Mouse (Mus musculus) CD4-positive, CD25-positive, alpha-beta regulatory T cell, adult 4 months (primary cell): ENCODE data around the gene Tgfbr3. TPM values are rescaled to one million over a fixed set of nuclear protein-coding genes. Genes with fewer than 3 reads are reported as not detected.

Experiments used
- ATAC-seq: one replicate; pipeline ENCODE4 v1.8.0; 2017
- polyA plus RNA-seq, 2 experiments: library from polyadenylated mRNA; unstranded; fragments of 100-300 nt; shearing (Covaris generic); gene quantifications; one replicate each; pipeline ENCODE4 v1.2.1; 2017

Tgfbr3 gene
- polyA plus RNA-seq, 2 experiments from 2014 or later: 4.4 to 7.8 TPM

- ATAC-seq: no peak
Observed at GRCm38 (mm10) chr5:107074350-107074749, 215.1 kb downstream of the Tgfbr3 start.

- no peak for ATAC-seq
Observed at GRCm38 (mm10) chr5:107073536-107073935, 215.9 kb downstream of the Tgfbr3 start.

- no peak for ATAC-seq
Observed at GRCm38 (mm10) chr5:107068146-107068545, 221.3 kb downstream of the Tgfbr3 start.

- ATAC-seq: no peak
Observed at GRCm38 (mm10) chr5:107067531-107067930, 221.9 kb downstream of the Tgfbr3 start.

- no peak for ATAC-seq
Observed at GRCm38 (mm10) chr5:107064922-107065321, 224.5 kb downstream of the Tgfbr3 start.

- ATAC-seq: no peak
Observed at GRCm38 (mm10) chr5:107062229-107062852, 227.1 kb downstream of the Tgfbr3 start.

- ATAC-seq: no peak
Observed at GRCm38 (mm10) chr5:107059514-107059913, 229.9 kb downstream of the Tgfbr3 start.

GRCm38 (mm10) chr5:107058642-107059041 lies 230.8 kb downstream of the Tgfbr3 start:
- no peak for ATAC-seq

Other genes starting within 250 kb of the Tgfbr3 start
- gene Brdt, start 41.5 kb upstream of the Tgfbr3 start, polyA plus RNA-seq: 1 to 10 TPM in 1 of 2 experiments, under 1 TPM in 1; 0.91 to 1.3 TPM
- gene Ephx4, start 113.1 kb upstream of the Tgfbr3 start, polyA plus RNA-seq: under 1 TPM in 1 of 2 experiments, not detected in 1; 0.42 TPM
- not detected for gene Lpcat2b, start 141.9 kb upstream of the Tgfbr3 start, polyA plus RNA-seq
- gene Btbd8, start 148.4 kb upstream of the Tgfbr3 start, polyA plus RNA-seq: 1 to 10 TPM; 8.9 to 9.7 TPM
- gene Gm42669, start 218.0 kb upstream of the Tgfbr3 start, polyA plus RNA-seq: 1 to 10 TPM; 1.0 to 1.3 TPM
- under 1 TPM; 0.14 to 0.47 TPM for gene 1700028K03Rik, start 245.1 kb upstream of the Tgfbr3 start, polyA plus RNA-seq